Mouse (Mus musculus) left cerebral cortex, adult 18-20 months (tissue): ENCODE data around the gene Pip5k1c. TPM values are rescaled to one million over a fixed set of nuclear protein-coding genes. Genes with fewer than 3 reads are reported as not detected.

Experiments
- DNase-seq, 2 experiments: peaks; one replicate each; pipeline ENCODE4 v3.0.0; 2021 to 2022; ENCODE audit warnings: low spot score in 2 of 2, mixed read lengths in 1 of 2
- microRNA-seq, 2 experiments: library from miRNA; unstranded; fragments of <30 nt; microRNA quantifications; one replicate each; pipeline ENCODE4 v1.2.0; 2021
- total RNA-seq, 2 experiments: library from RNA; stranded (reverse); gene quantifications; 2 replicates each; pipeline ENCODE4 v1.2.3; 2021

Pip5k1c gene
- total RNA-seq, 2 experiments from 2014 or later, result 415 to 417 TPM

DNA sequence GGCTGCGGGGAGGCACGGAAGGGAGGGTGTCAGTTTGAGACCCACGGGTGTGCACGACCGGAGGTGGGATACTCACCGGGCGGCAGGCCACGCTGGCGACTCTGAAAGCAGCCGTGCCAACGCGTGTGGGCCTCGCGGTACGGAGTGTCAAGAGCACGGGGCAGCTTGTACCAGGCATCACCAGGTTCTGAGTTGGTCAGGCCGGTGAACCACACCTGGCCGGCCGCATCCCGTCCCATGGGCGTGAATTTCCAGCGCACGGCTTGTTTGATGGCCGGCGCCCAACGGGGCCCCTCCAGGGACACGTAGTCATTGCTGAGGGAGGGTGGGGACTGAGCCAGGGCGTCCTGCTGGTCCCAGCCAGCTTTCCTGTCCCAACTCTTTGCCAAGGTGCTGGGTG is 71.9 kb downstream of the Pip5k1c start:
- no peak for DNase-seq

DNA sequence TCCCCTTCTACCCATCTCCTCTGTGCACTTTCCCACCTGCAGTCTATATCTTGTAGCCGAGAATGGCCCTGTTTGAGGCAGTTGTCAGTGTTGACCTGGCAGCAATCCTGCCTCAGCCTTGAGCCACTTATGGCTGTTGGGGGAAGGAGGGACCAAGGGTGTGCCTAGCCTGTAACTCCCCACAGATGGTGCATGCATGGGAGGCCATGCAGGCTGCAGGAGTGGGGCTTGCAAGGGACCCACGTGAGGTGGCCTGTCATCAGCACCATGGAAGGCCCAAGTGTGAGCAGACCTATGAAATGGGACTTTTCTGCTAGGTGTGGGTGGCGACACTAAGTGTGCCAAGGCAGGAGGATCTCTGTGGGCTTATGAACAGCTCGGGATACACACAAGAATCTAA is 72.3 kb downstream of the Pip5k1c start:
- peak in 1 of 2 experiments; percentile 56 for DNase-seq

DNA sequence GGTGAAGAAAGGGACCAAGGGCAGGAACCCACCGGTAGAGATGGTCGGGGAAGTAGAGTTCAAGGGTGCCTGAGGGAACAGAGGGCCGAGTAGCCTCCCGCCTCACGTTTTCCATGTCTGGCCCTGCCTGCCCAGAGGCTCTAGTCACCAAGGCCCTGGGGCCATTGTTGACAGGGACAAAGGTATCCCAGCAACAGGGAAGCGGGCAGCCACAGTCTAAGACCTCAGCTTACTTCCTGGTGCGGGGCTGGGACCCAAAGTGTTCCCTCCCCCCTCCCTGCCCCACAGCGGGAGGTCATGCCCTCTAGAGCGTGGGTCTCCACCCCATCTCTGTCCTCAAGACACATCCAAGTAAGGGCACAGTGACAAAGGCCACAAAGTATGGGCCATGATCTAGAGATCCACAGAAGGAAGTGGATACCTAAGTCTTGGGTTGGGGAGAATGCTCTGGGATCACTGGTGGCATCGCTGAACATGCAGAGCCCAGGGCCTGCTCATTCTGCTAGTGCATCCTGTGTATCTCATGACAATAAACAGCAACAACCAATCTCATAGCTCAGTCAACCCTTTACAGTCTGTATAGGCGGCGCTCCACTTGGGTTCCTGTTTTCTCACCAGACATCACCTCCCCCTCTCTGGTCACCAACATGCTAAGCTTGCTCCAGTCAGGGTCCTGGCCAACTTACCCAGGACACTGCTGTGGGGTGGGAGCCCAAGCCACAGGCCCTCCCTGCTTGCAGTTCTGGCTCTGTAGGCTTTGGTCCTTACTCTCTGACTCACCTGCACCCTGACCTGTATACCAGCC is 73.1 kb downstream of the Pip5k1c start, which contains the start of gene 4930404N11Rik:
Gene 4930404N11Rik, minus strand, starts transcription at position 145 of the 805 bp plus-strand sequence.
- no peak for DNase-seq

DNA sequence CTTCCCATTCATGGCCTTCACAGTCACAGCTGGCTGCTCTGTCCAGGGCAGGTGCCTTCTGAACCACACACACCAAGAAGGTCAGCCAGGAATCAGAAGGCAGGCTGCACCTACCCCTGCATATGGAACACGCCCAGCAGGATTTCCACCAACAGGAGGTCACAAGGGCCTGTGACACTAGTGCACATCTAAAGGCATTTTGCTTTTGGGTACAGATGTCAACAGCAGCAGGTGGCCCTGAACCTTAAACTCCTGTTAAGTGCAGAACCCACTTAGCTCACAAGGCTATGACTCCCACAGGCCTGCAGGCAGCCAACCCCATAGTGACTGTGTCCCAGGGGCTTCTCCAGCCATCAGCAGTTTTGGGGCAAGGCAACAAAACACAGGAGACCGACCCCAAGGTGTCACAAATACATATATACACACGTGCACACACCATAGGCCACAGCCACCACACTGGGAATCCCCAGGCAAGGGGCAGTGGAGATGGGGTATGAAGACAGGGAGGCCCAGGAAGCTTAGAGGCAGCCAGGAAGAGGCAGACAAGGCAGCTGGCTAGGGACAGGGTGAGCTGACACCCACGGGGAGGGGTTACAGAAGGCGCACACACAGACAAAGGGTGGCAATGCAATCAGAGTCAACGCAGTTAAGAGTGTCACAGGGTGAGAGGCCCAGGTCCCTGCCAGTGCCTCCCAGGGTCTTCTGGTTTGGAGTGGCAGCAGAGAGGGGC is 73.9 kb downstream of the Pip5k1c start:
- DNase-seq, result no peak

DNA sequence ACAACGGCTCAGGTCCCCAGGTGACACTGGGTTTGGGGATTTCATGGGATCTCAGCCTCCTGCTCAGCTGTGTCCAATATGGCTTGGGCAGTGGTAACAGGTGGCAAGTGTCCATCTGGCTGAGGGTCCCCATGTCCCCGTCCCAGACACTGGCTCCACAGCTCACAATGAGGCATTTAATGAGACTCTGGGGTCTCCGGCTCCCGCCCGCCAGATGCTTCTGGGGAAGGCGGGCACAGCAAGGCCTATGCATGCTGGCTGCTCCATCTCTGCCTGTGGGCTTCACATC is 74.4 kb downstream of the Pip5k1c start:
- no peak for DNase-seq

Small RNA genes within 50 kb of the gene (microRNA-seq; reads per million reads assigned to microRNA genes)
- gene Mir3057, result 20.4 to 29.8 reads per million in 2 experiments

Other genes starting within 250 kb of the Pip5k1c start
- gene Sgta, start 232.8 kb upstream of the Pip5k1c start, total RNA-seq, result 100 to 1,000 TPM; 178 to 182 TPM
- 10 to 100 TPM; 43.9 to 49.4 TPM for gene Thop1, start 222.9 kb upstream of the Pip5k1c start, total RNA-seq
- gene Creb3l3, start 194.1 kb upstream of the Pip5k1c start, total RNA-seq, result under 1 TPM; 0.35 to 0.67 TPM
- gene Map2k2, start 187.0 kb upstream of the Pip5k1c start, total RNA-seq, result 100 to 1,000 TPM; 133 to 137 TPM
- 100 to 1,000 TPM; 135 to 137 TPM for gene Zbtb7a, start 157.7 kb upstream of the Pip5k1c start, total RNA-seq
- gene Pias4, start 125.0 kb upstream of the Pip5k1c start, total RNA-seq, result 10 to 100 TPM; 27.8 to 28.8 TPM
- 100 to 1,000 TPM; 899 to 919 TPM for gene Eef2, start 116.3 kb upstream of the Pip5k1c start, total RNA-seq
- gene Dapk3, start 110.0 kb upstream of the Pip5k1c start, total RNA-seq, result 10 to 100 TPM; 77.4 to 80.3 TPM
- gene 4930442H23Rik, start 109.1 kb upstream of the Pip5k1c start, total RNA-seq, result not detected
- gene Nmrk2, start 90.9 kb upstream of the Pip5k1c start, total RNA-seq, result not detected
- gene Atcay, start 62.1 kb upstream of the Pip5k1c start, total RNA-seq, result 100 to 1,000 TPM; 197 to 204 TPM
- gene Zfr2, start 59.8 kb upstream of the Pip5k1c start, total RNA-seq, result 10 to 100 TPM; 59.2 to 65.5 TPM
- 100 to 1,000 TPM; 187 to 195 TPM for gene Matk, start 40.0 kb upstream of the Pip5k1c start, total RNA-seq
- 10 to 100 TPM; 38.8 to 43.5 TPM for gene Mrpl54, start 26.0 kb upstream of the Pip5k1c start, total RNA-seq
- gene Apba3, start 26.0 kb upstream of the Pip5k1c start, total RNA-seq, result 10 to 100 TPM; 36.7 to 42.7 TPM
- gene Tjp3, start 1.4 kb upstream of the Pip5k1c start, total RNA-seq, result under 1 TPM; 0.16 to 0.23 TPM
- 10 to 100 TPM; 30.5 to 34.6 TPM for gene Cactin, start 28.1 kb downstream of the Pip5k1c start, total RNA-seq
- 1 to 10 TPM; 1.1 to 1.5 TPM for gene Tbxa2r, start 35.8 kb downstream of the Pip5k1c start, total RNA-seq
- gene Gipc3, start 50.3 kb downstream of the Pip5k1c start, total RNA-seq, result 1 to 10 TPM; 2.5 to 3.6 TPM
- gene Hmg20b, start 57.5 kb downstream of the Pip5k1c start, total RNA-seq, result 10 to 100 TPM; 28.9 to 30.5 TPM
- gene Mfsd12, start 64.5 kb downstream of the Pip5k1c start, total RNA-seq, result 10 to 100 TPM; 38.1 to 42.0 TPM
- 1 to 10 TPM; 1.2 to 1.3 TPM for gene 4930404N11Rik, start 72.9 kb downstream of the Pip5k1c start, total RNA-seq
- 10 to 100 TPM; 71.1 to 72.1 TPM for gene Fzr1, start 85.6 kb downstream of the Pip5k1c start, total RNA-seq
- 10 to 100 TPM; 87.4 to 97.6 TPM for gene Dohh, start 91.5 kb downstream of the Pip5k1c start, total RNA-seq
- gene Gm48551, start 91.5 kb downstream of the Pip5k1c start, total RNA-seq, result 1 to 10 TPM; 3.1 to 3.8 TPM
- 1 to 10 TPM; 2.7 to 2.8 TPM for gene Gm48552, start 96.0 kb downstream of the Pip5k1c start, total RNA-seq
- 1 to 10 TPM; 1.1 to 1.2 TPM for gene Smim24, start 100.1 kb downstream of the Pip5k1c start, total RNA-seq
- gene Nfic, start 162.7 kb downstream of the Pip5k1c start, total RNA-seq, result 10 to 100 TPM; 84.7 to 91.7 TPM
- gene Celf5, start 189.7 kb downstream of the Pip5k1c start, total RNA-seq, result 100 to 1,000 TPM; 242 to 259 TPM
- 10 to 100 TPM; 68.1 to 85.1 TPM for gene Ncln, start 203.4 kb downstream of the Pip5k1c start, total RNA-seq
- under 1 TPM; 0.58 to 0.82 TPM for gene S1pr4, start 207.2 kb downstream of the Pip5k1c start, total RNA-seq
- gene Gna15, start 231.3 kb downstream of the Pip5k1c start, total RNA-seq, result 1 to 10 TPM; 2.6 to 3.5 TPM